Mouse (Mus musculus): ENCODE measurements at regions not wholly inside any gene's neighbourhood (a gene's known extent, or its start where the extent isn't known, plus 50 kb on each side); places are given as distances from the start of the nearest gene placed in this dataset.

GRCm38 (mm10) chr4:47931464-47931863 is 113.5 kb upstream of the Nr4a3 start:
- Histone ChIP-seq H3K27me3 (ENCODE audit: control insufficient read depth, insufficient read depth, low read length) (no peaks in the 10 kb centered on the region), H3K4me2 (no peak overlapping the region), H3K4me1 (ENCODE audit: control insufficient read depth, insufficient read depth, low read length) (no peaks in the 10 kb centered on the region), H3K36me3 (ENCODE audit: control insufficient read depth, insufficient read depth, low read length) (no peaks in the 10 kb centered on the region), H3K4me3 (ENCODE audit: low read depth, low read length) (no peak overlapping the region), H3K27ac (ENCODE audit: low read depth, low read length) (no peak overlapping the region), H3K9ac (ENCODE audit: low read length) (no peak overlapping the region), H3K9me3 (ENCODE audit: control insufficient read depth, low read length) (no peaks in the 10 kb centered on the region)
- DNase-seq (ENCODE audit: low spot score, missing footprints) (no peak), ATAC-seq (ENCODE audit: low FRiP score) (no peak)
- WGBS, result 84% methylated on average over 2 of the region's 2 CpGs

- Histone ChIP-seq H3K27me3 (ENCODE audit: control insufficient read depth, insufficient read depth, low read length) (no peaks in the 10 kb centered on the region), H3K9me3 (ENCODE audit: control insufficient read depth, low read length) (no peaks in the 10 kb centered on the region), H3K36me3 (ENCODE audit: control insufficient read depth, insufficient read depth, low read length) (no peaks in the 10 kb centered on the region), H3K4me1 (ENCODE audit: control insufficient read depth, insufficient read depth, low read length) (no peaks in the 10 kb centered on the region), H3K4me2 (no peak overlapping the region), H3K9ac (ENCODE audit: low read length) (no peak overlapping the region), H3K4me3 (ENCODE audit: low read depth, low read length) (no peak overlapping the region), H3K27ac (ENCODE audit: low read depth, low read length) (no peak overlapping the region)
- ATAC-seq (ENCODE audit: low FRiP score), result no peak
- DNase-seq (ENCODE audit: low spot score, missing footprints), result no peak
- 95% methylated on average over 1 of the region's 1 CpGs for WGBS
Observed at GRCm38 (mm10) chr4:47933526-47933925, 111.4 kb upstream of the Nr4a3 start.

- no peak overlapping the region for H3K4me3 ChIP-seq (ENCODE audit: low read depth, low read length)
- H3K9me3 ChIP-seq (ENCODE audit: control insufficient read depth, low read length), result no peaks in the 10 kb centered on the region
- H3K36me3 ChIP-seq (ENCODE audit: control insufficient read depth, insufficient read depth, low read length), result no peaks in the 10 kb centered on the region
- H3K27me3 ChIP-seq (ENCODE audit: control insufficient read depth, insufficient read depth, low read length), result no peaks in the 10 kb centered on the region
- DNase-seq (ENCODE audit: low spot score, missing footprints) (no peak), ATAC-seq (ENCODE audit: low FRiP score) (no peak)
- no peaks in the 10 kb centered on the region for H3K4me1 ChIP-seq (ENCODE audit: control insufficient read depth, insufficient read depth, low read length)
- 88% methylated on average over 3 of the region's 3 CpGs for WGBS
- H3K9ac ChIP-seq (ENCODE audit: low read length), result no peak overlapping the region
- no peak overlapping the region for H3K4me2 ChIP-seq
- H3K27ac ChIP-seq (ENCODE audit: low read depth, low read length), result no peak overlapping the region
Observed at GRCm38 (mm10) chr4:47935547-47935946, 109.4 kb upstream of the Nr4a3 start.

GRCm38 (mm10) chr4:47936470-47937125 is 108.4 kb upstream of the Nr4a3 start:
- Histone ChIP-seq H3K27ac (ENCODE audit: low read depth, low read length) (no peak overlapping the region), H3K36me3 (ENCODE audit: control insufficient read depth, insufficient read depth, low read length) (no peaks in the 10 kb centered on the region), H3K9me3 (ENCODE audit: control insufficient read depth, low read length) (no peaks in the 10 kb centered on the region), H3K4me3 (ENCODE audit: low read depth, low read length) (no peak overlapping the region), H3K4me2 (no peak overlapping the region), H3K9ac (ENCODE audit: low read length) (no peak overlapping the region), H3K4me1 (ENCODE audit: control insufficient read depth, insufficient read depth, low read length) (no peaks in the 10 kb centered on the region), H3K27me3 (ENCODE audit: control insufficient read depth, insufficient read depth, low read length) (no peaks in the 10 kb centered on the region)
- 84% methylated on average over 7 of the region's 7 CpGs for WGBS
- no peak for ATAC-seq (ENCODE audit: low FRiP score)
- DNase-seq (ENCODE audit: low spot score, missing footprints), result no peak

- Histone ChIP-seq H3K9me3 (ENCODE audit: control insufficient read depth, low read length) (no peaks in the 10 kb centered on the region), H3K4me2 (no peak overlapping the region), H3K4me3 (ENCODE audit: low read depth, low read length) (no peak overlapping the region), H3K27ac (ENCODE audit: low read depth, low read length) (no peak overlapping the region), H3K4me1 (ENCODE audit: control insufficient read depth, insufficient read depth, low read length) (no peaks in the 10 kb centered on the region), H3K9ac (ENCODE audit: low read length) (no peak overlapping the region), H3K27me3 (ENCODE audit: control insufficient read depth, insufficient read depth, low read length) (no peaks in the 10 kb centered on the region), H3K36me3 (ENCODE audit: control insufficient read depth, insufficient read depth, low read length) (no peaks in the 10 kb centered on the region)
- WGBS, result 78% methylated on average over 16 of the region's 16 CpGs
- ATAC-seq (ENCODE audit: low FRiP score), result no peak
- DNase-seq (ENCODE audit: low spot score, missing footprints), result no peak
Observed at GRCm38 (mm10) chr4:47947869-47948573, 96.9 kb upstream of the Nr4a3 start.

- H3K36me3 ChIP-seq (ENCODE audit: control insufficient read depth, insufficient read depth, low read length), result no peaks in the 10 kb centered on the region
- no peak overlapping the region for H3K27ac ChIP-seq (ENCODE audit: low read depth, low read length)
- DNase-seq (ENCODE audit: low spot score, missing footprints), result no peak
- H3K9me3 ChIP-seq (ENCODE audit: control insufficient read depth, low read length), result no peaks in the 10 kb centered on the region
- H3K4me3 ChIP-seq (ENCODE audit: low read depth, low read length), result no peak overlapping the region
- H3K4me2 ChIP-seq, result no peak overlapping the region
- H3K27me3 ChIP-seq (ENCODE audit: control insufficient read depth, insufficient read depth, low read length), result no peaks in the 10 kb centered on the region
- WGBS, result 78% methylated on average over 8 of the region's 8 CpGs
- no peaks in the 10 kb centered on the region for H3K4me1 ChIP-seq (ENCODE audit: control insufficient read depth, insufficient read depth, low read length)
- no peak overlapping the region for H3K9ac ChIP-seq (ENCODE audit: low read length)
- ATAC-seq (ENCODE audit: low FRiP score), result no peak
Observed at GRCm38 (mm10) chr4:47948789-47949188, 96.2 kb upstream of the Nr4a3 start.

- ATAC-seq (ENCODE audit: low FRiP score), result no peak
- H3K9ac ChIP-seq (ENCODE audit: low read length), result no peak overlapping the region
- H3K27ac ChIP-seq (ENCODE audit: low read depth, low read length), result no peak overlapping the region
- H3K9me3 ChIP-seq (ENCODE audit: control insufficient read depth, low read length), result no peaks in the 10 kb centered on the region
- DNase-seq (ENCODE audit: low spot score, missing footprints), result no peak
- H3K27me3 ChIP-seq (ENCODE audit: control insufficient read depth, insufficient read depth, low read length), result no peaks in the 10 kb centered on the region
- 83% methylated on average over 15 of the region's 15 CpGs for WGBS
- no peak overlapping the region for H3K4me2 ChIP-seq
- H3K4me3 ChIP-seq (ENCODE audit: low read depth, low read length), result no peak overlapping the region
- H3K4me1 ChIP-seq (ENCODE audit: control insufficient read depth, insufficient read depth, low read length), result no peaks in the 10 kb centered on the region
- no peaks in the 10 kb centered on the region for H3K36me3 ChIP-seq (ENCODE audit: control insufficient read depth, insufficient read depth, low read length)
Observed at GRCm38 (mm10) chr4:47954576-47955305, 90.2 kb upstream of the Nr4a3 start.

- Histone ChIP-seq H3K4me3 (ENCODE audit: low read depth, low read length) (no peak overlapping the region), H3K9me3 (ENCODE audit: control insufficient read depth, low read length) (no peaks in the 10 kb centered on the region)
Observed at GRCm38 (mm10) chr4:47964630-47965029, 80.3 kb upstream of the Nr4a3 start.

GRCm38 (mm10) chr4:47971861-47972260 is 73.1 kb upstream of the Nr4a3 start:
- Histone ChIP-seq H3K9ac (ENCODE audit: low read length) (no peak overlapping the region), H3K4me1 (ENCODE audit: control insufficient read depth, insufficient read depth, low read length) (no peaks in the 10 kb centered on the region), H3K4me3 (ENCODE audit: low read depth, low read length) (no peak overlapping the region), H3K27me3 (ENCODE audit: control insufficient read depth, insufficient read depth, low read length) (no peaks in the 10 kb centered on the region), H3K36me3 (ENCODE audit: control insufficient read depth, insufficient read depth, low read length) (no peaks in the 10 kb centered on the region), H3K27ac (ENCODE audit: low read depth, low read length) (no peak overlapping the region), H3K9me3 (ENCODE audit: control insufficient read depth, low read length) (no peaks in the 10 kb centered on the region), H3K4me2 (no peak overlapping the region)
- 91% methylated on average over 4 of the region's 4 CpGs for WGBS
- ATAC-seq (ENCODE audit: low FRiP score), result no peak
- no peak for DNase-seq (ENCODE audit: low spot score, missing footprints)

More at GRCm38 (mm10) chr4:47964630-47965029, 80.3 kb upstream of the Nr4a3 start:
- Histone ChIP-seq H3K36me3 (ENCODE audit: control insufficient read depth, insufficient read depth, low read length) (no peaks in the 10 kb centered on the region), H3K4me1 (ENCODE audit: control insufficient read depth, insufficient read depth, low read length) (no peaks in the 10 kb centered on the region), H3K27me3 (ENCODE audit: control insufficient read depth, insufficient read depth, low read length) (no peaks in the 10 kb centered on the region), H3K9ac (ENCODE audit: low read length) (no peak overlapping the region), H3K4me2 (no peak overlapping the region), H3K27ac (ENCODE audit: low read depth, low read length) (no peak overlapping the region)
- no peak for ATAC-seq (ENCODE audit: low FRiP score)
- 82% methylated on average over 4 of the region's 4 CpGs for WGBS
- no peak for DNase-seq (ENCODE audit: low spot score, missing footprints)
